In the genomic region with DNA sequence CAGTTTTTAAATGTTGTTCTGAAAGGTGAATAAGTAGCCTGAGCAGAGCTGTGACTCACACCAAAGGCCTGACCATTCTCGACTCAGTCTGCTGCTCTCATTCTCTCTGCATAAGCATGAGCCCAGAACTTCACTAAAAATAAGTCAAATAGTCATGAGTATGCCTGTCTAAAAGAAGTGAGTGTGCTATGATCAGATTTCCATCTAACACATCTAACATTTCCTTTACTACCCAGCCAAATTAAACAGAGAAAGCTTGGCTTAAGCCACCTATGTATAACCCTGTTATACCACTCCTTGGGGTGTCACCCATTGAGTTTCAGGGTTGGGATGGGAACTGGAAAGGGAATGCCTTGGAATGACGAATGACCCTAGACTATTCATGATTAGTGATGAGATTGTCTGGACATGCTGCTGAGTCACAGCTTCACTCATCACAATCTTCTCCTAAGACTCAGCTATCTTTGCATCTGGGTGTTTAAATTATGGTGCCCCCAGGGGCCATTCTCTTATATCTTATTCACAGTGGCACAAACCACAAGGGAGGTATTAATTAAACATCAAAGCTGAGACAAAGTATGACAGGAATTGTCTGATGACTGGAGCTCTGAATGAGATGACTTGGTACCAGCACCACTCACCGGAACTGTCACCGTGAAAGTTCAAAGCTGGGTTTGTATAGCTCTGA, we compare ENCODE assay signal across 19 mouse cellular contexts. TPM values are rescaled to one million over a fixed set of nuclear protein-coding genes. Genes with fewer than 3 reads are reported as not detected.
DNase-seq lines count a peak whose midpoint lies in the region; ATAC-seq and TF ChIP-seq lines count a peak whose summit lies in the region.
"Had no signal": no experiment of that assay in that cellular context is flagged by ENCODE, and none has a peak within 500 bp of the region (broad histone marks: within the 10 kb centered on the region; RNA-seq: fewer than 3 reads in every experiment).

No protein-coding gene starts in this region.

- H3K27me3 ChIP-seq in limb, embryonic 14.5 days (ENCODE audit: control insufficient read depth, insufficient read depth, low read length): no peaks in the 10 kb centered on the region
- H3K27me3 ChIP-seq in limb, embryonic 10.5 days (ENCODE audit: low read depth, poor library complexity, severe bottlenecking): no peaks in the 10 kb centered on the region
- H3K27me3 ChIP-seq in Patski: no peaks in the 10 kb centered on the region
- H3K27me3 ChIP-seq: CH12.LX; forebrain, embryonic 13.5 days; heart, embryonic 13.5 days; hindbrain, embryonic 12.5 days had no signal

- no peak overlapping the region for H3K4me2 ChIP-seq in limb, embryonic 14.5 days (replicated peaks; ENCODE audit: low read depth, low read length, severe bottlenecking)
- H3K4me2 ChIP-seq: forebrain, embryonic 13.5 days; heart, embryonic 13.5 days; hindbrain, embryonic 12.5 days had no signal

- no peaks in the 10 kb centered on the region for H3K4me1 ChIP-seq in limb, embryonic 14.5 days (ENCODE audit: control insufficient read depth, insufficient read depth, low read length)
- H3K4me1 ChIP-seq in limb, embryonic 10.5 days: peaks cover 14% of the 10 kb centered on the region
- H3K4me1 ChIP-seq: forebrain, embryonic 13.5 days; hindbrain, embryonic 12.5 days had no signal

- WGBS in limb, embryonic 14.5 days: 70% methylated on average over 4 of the region's 4 CpGs
- WGBS in limb, embryonic 10.5 days: 79% methylated on average over 4 of the region's 4 CpGs

- POLR2A ChIA-PET in Patski (lab: Charles Lee): interaction anchor here (1.1 to 1.6 kb wide), 4 partner anchors 12 to 19 kb away, joined by 3 to 7 read pairs (median 4); a partner anchor contains a TSS

- peak; percentile 31 for DNase-seq in adrenal gland, adult 2 months
- no peak for DNase-seq in adrenal gland, postnatal 4 days (ENCODE audit: low spot score in 2 of 2)
- peak; percentile 25 for DNase-seq in limb, embryonic 14.5 days (ENCODE audit: low spot score)
- DNase-seq in limb, embryonic 10.5 days (ENCODE audit: low spot score): no peak
- DNase-seq in Patski (ENCODE audit: low read depth, low spot score): peak; percentile 96
- DNase-seq in layer of hippocampus, adult 8-10 months (ENCODE audit: low spot score in 2 of 2): no peak
- DNase-seq: adrenal gland, postnatal 14 days; cerebellum, adult 2 months; cerebellum, postnatal 10 days; forebrain, postnatal 0 days; gastrocnemius, postnatal 14 days; heart, postnatal 4 days had no signal

- H3K27ac ChIP-seq in limb, embryonic 14.5 days (replicated peaks; ENCODE audit: low read depth, low read length): no peak overlapping the region
- H3K27ac ChIP-seq in limb, embryonic 10.5 days: no peak overlapping the region
- H3K27ac ChIP-seq: forebrain, embryonic 13.5 days; heart, embryonic 13.5 days; hindbrain, embryonic 12.5 days had no signal

- no peak for TF ChIP-seq CTCF in Patski (IDR thresholded peaks at IDR 0.05)

- H3K4me3 ChIP-seq in limb, embryonic 14.5 days (replicated peaks; ENCODE audit: low read length): no peak overlapping the region
- H3K4me3 ChIP-seq in limb, embryonic 10.5 days: no peak overlapping the region
- H3K4me3 ChIP-seq: forebrain, embryonic 13.5 days; heart, embryonic 13.5 days; hindbrain, embryonic 12.5 days had no signal

- TF ChIP-seq POLR2A in limb, embryonic 14.5 days (IDR thresholded peaks at IDR 0.05; ENCODE audit: borderline replicate concordance, extremely low read depth, insufficient read depth, insufficient read length): no peak

- CTCF ChIA-PET in Patski (lab: Charles Lee): interaction anchor here (1.7 to 4.2 kb wide), 4 partner anchors 11 to 18 kb away, joined by 4 to 19 read pairs (median 10); a partner anchor contains a TSS

- H3K36me3 ChIP-seq in limb, embryonic 14.5 days (ENCODE audit: control insufficient read depth, insufficient read depth, low read length): no peaks in the 10 kb centered on the region
- no peaks in the 10 kb centered on the region for H3K36me3 ChIP-seq in limb, embryonic 10.5 days
- H3K36me3 ChIP-seq: heart, embryonic 13.5 days; hindbrain, embryonic 12.5 days had no signal

- no peaks in the 10 kb centered on the region for H3K9me3 ChIP-seq in limb, embryonic 14.5 days (ENCODE audit: control insufficient read depth, low read length)
- no peaks in the 10 kb centered on the region for H3K9me3 ChIP-seq in limb, embryonic 10.5 days (replicated peaks)
- H3K9me3 ChIP-seq: forebrain, embryonic 13.5 days; heart, embryonic 13.5 days; hindbrain, embryonic 12.5 days had no signal

- in situ Hi-C loops in Patski (cut with MboI; ENCODE audit: low pct_unique_long_range_greater_than_20kb): no loop called here

- H3K9ac ChIP-seq in limb, embryonic 14.5 days (ENCODE audit: low read depth, low read length, severe bottlenecking): no peak overlapping the region
- H3K9ac ChIP-seq: forebrain, embryonic 13.5 days; forebrain, postnatal 0 days; heart, embryonic 13.5 days; hindbrain, embryonic 12.5 days had no signal

- no peak for ATAC-seq in limb, embryonic 14.5 days (ENCODE audit: low FRiP score, low read depth)
- ATAC-seq in Patski: peak; percentile 75
- ATAC-seq in megakaryocyte, adult 5-6 weeks (ENCODE audit: poor library complexity, severe bottlenecking): no peak
- ATAC-seq: forebrain, embryonic 13.5 days; forebrain, postnatal 0 days; hindbrain, embryonic 16.5 days; inflammation-experienced regulatory T-cells, adult 6 months had no signal

RNA-seq across cellular contexts. Expression of a gene that starts 18.7 kb away (rescaled TPM):
- 100 to 1,000 TPM; 237 to 267 TPM for total RNA-seq in adrenal gland, adult 2 months (2021)
- 15.5 and 19.1 TPM in 2 replicates for polyA plus RNA-seq in adrenal gland, adult 2 months (2012; rRNA removed)
- total RNA-seq in adrenal gland, postnatal 4 days (2021): 100 to 1,000 TPM; 332 to 338 TPM
- polyA plus RNA-seq in limb, embryonic 14.5 days (2012; rRNA removed): 166 and 189 TPM in 2 replicates
- 289 and 290 TPM in 2 replicates for polyA plus RNA-seq in limb, embryonic 14.5 days (2014; fragmentation: Nextera tagmentation; extraction: Ambion mirVana)
- 126 and 154 TPM in 2 replicates for polyA plus RNA-seq in limb, embryonic 10.5 days (2016; fragmentation: Nextera tagmentation; extraction: Ambion mirVana)
- polyA plus RNA-seq in Patski (2021): 916 TPM
- total RNA-seq in megakaryocyte, adult 5-6 weeks (2015): 87.8 and 94.6 TPM in 2 replicates
- total RNA-seq in megakaryocyte, adult 5-6 weeks (2017): 162 and 167 TPM in 2 replicates
- 10 to 100 TPM; 37.0 to 52.4 (median 45.1) TPM for total RNA-seq in layer of hippocampus, adult 8-10 months (2022)

Comparison
In these comparisons a context has a peak if more than half of its experiments do, and no peak if none do; other contexts are left out.
1. DNase-seq: peak in adrenal gland, adult 2 months (single experiment), limb, embryonic 14.5 days (single experiment) and Patski (single experiment); none in adrenal gland, postnatal 4 days (0 of 2), limb, embryonic 10.5 days (single experiment) and layer of hippocampus, adult 8-10 months (0 of 2).